Comparison of ENCODE assay signal across 28 mouse cellular contexts in genomic region chr5:120037806-120038205, GRCm38 (mm10).
"Had no signal": no experiment of that assay in that cellular context is flagged by ENCODE, and none has a peak within 500 bp of the region (broad histone marks: within the 10 kb centered on the region; RNA-seq: fewer than 3 reads in every experiment).

No protein-coding gene starts in this region.

- H3K4me1 ChIP-seq: heart, embryonic 13.5 days; heart, embryonic 15.5 days; hindbrain, embryonic 13.5 days; kidney, embryonic 15.5 days; limb, embryonic 13.5 days; limb, embryonic 15.5 days had no signal

- H3K9me3 ChIP-seq: heart, embryonic 13.5 days; heart, embryonic 15.5 days; hindbrain, embryonic 13.5 days; hindbrain, embryonic 15.5 days; kidney, embryonic 15.5 days; limb, embryonic 13.5 days; limb, embryonic 15.5 days had no signal

- H3K4me3 ChIP-seq: heart, adult 2 months; heart, embryonic 13.5 days; heart, embryonic 15.5 days; hindbrain, embryonic 13.5 days; hindbrain, embryonic 15.5 days; kidney, embryonic 15.5 days; limb, embryonic 13.5 days; limb, embryonic 15.5 days had no signal

- H3K9ac ChIP-seq: heart, embryonic 13.5 days; heart, embryonic 15.5 days; hindbrain, embryonic 13.5 days; hindbrain, embryonic 15.5 days; kidney, embryonic 15.5 days; limb, embryonic 13.5 days; limb, embryonic 15.5 days; liver, embryonic 14.5 days had no signal

- H3K27ac ChIP-seq: heart, adult 2 months; heart, embryonic 13.5 days; heart, embryonic 15.5 days; hindbrain, embryonic 13.5 days; hindbrain, embryonic 15.5 days; hindbrain, postnatal 0 days; kidney, embryonic 15.5 days; kidney, postnatal 0 days; limb, embryonic 13.5 days; limb, embryonic 15.5 days; liver, embryonic 14.5 days had no signal

- H3K36me3 ChIP-seq: heart, embryonic 13.5 days; heart, embryonic 15.5 days; hindbrain, embryonic 13.5 days; hindbrain, embryonic 15.5 days; kidney, embryonic 15.5 days; limb, embryonic 13.5 days; limb, embryonic 15.5 days had no signal

- H3K4me2 ChIP-seq: heart, embryonic 11.5 days; heart, embryonic 13.5 days; heart, embryonic 15.5 days; hindbrain, embryonic 13.5 days; hindbrain, embryonic 15.5 days; kidney, embryonic 15.5 days; limb, embryonic 13.5 days; limb, embryonic 15.5 days; liver, embryonic 11.5 days had no signal

- DNase-seq: gastrocnemius, postnatal 14 days; gastrocnemius, postnatal 36 days; heart, adult 11 months; heart, adult 2 months; heart, postnatal 14 days; heart, postnatal 36 days; kidney, adult 11 months; kidney, adult 2 months; kidney, adult 9 months; kidney, postnatal 14 days; kidney, postnatal 36 days; layer of hippocampus, adult 9-11 months; layer of hippocampus, postnatal 36 days; left cerebral cortex, postnatal 4 days; lung, adult 18-20 months had no signal

- ATAC-seq: hindbrain, postnatal 0 days; intestine, embryonic 16.5 days had no signal

- H3K27me3 ChIP-seq: hindbrain, embryonic 15.5 days had no signal
